ENCODE assay signal across 10 mouse cellular contexts in genomic region chr1:20868036-20868435, GRCm38 (mm10). TPM values are rescaled to one million over a fixed set of nuclear protein-coding genes. Genes with fewer than 3 reads are reported as not detected.
DNase-seq lines count a peak whose midpoint lies in the region; ATAC-seq and TF ChIP-seq lines count a peak whose summit lies in the region.
"Had no signal": no experiment of that assay in that cellular context is flagged by ENCODE, and none has a peak within 500 bp of the region (broad histone marks: within the 10 kb centered on the region; RNA-seq: fewer than 3 reads in every experiment).

No protein-coding gene starts in this region.

- peaks cover 22% of the 10 kb centered on the region for H3K4me1 ChIP-seq in forebrain, embryonic 12.5 days
- H3K4me1 ChIP-seq in hindbrain, postnatal 0 days (ENCODE audit: insufficient read depth, low read length), result no peaks in the 10 kb centered on the region; the same call in 1 of the 2 replicates
- no peaks in the 10 kb centered on the region; the same call in 1 of the 2 replicates for H3K4me1 ChIP-seq in neural tube, embryonic 11.5 days (ENCODE audit: control insufficient read depth, insufficient read depth, low read length)
- H3K4me1 ChIP-seq in heart, embryonic 11.5 days (ENCODE audit: control insufficient read depth, insufficient read depth, low read length), result no peaks in the 10 kb centered on the region

- no peaks in the 10 kb centered on the region for H3K36me3 ChIP-seq in forebrain, embryonic 12.5 days (replicated peaks)
- no peaks in the 10 kb centered on the region for H3K36me3 ChIP-seq in hindbrain, postnatal 0 days (ENCODE audit: insufficient read depth, low read length)
- H3K36me3 ChIP-seq in neural tube, embryonic 11.5 days (ENCODE audit: control insufficient read depth, insufficient read depth, low read length), result no peaks in the 10 kb centered on the region
- H3K36me3 ChIP-seq in heart, embryonic 11.5 days (ENCODE audit: control insufficient read depth, insufficient read depth, low read length), result no peaks in the 10 kb centered on the region
- H3K36me3 ChIP-seq: embryonic facial prominence, embryonic 13.5 days; heart, embryonic 15.5 days had no signal

- no peak for TF ChIP-seq CTCF in hindbrain, postnatal 0 days (IDR thresholded peaks at IDR 0.05; ENCODE audit: low read depth)

- H3K4me2 ChIP-seq in forebrain, embryonic 12.5 days, result no peak overlapping the region
- H3K4me2 ChIP-seq in hindbrain, postnatal 0 days (ENCODE audit: low read depth, low read length), result no peak overlapping the region
- no peak overlapping the region for H3K4me2 ChIP-seq in neural tube, embryonic 11.5 days (ENCODE audit: low read depth)
- no peak overlapping the region for H3K4me2 ChIP-seq in heart, embryonic 11.5 days
- H3K4me2 ChIP-seq: embryonic facial prominence, embryonic 13.5 days; heart, embryonic 15.5 days had no signal

- no peaks in the 10 kb centered on the region for H3K27me3 ChIP-seq in forebrain, embryonic 12.5 days
- no peaks in the 10 kb centered on the region for H3K27me3 ChIP-seq in hindbrain, postnatal 0 days (ENCODE audit: insufficient read depth, low read length)
- no peaks in the 10 kb centered on the region for H3K27me3 ChIP-seq in neural tube, embryonic 11.5 days (ENCODE audit: control insufficient read depth, insufficient read depth, low read length)
- H3K27me3 ChIP-seq in heart, embryonic 11.5 days (ENCODE audit: control insufficient read depth, insufficient read depth, low read length), result no peaks in the 10 kb centered on the region
- H3K27me3 ChIP-seq: embryonic facial prominence, embryonic 13.5 days; heart, embryonic 15.5 days had no signal

- no peaks in the 10 kb centered on the region for H3K9me3 ChIP-seq in forebrain, embryonic 12.5 days
- no peaks in the 10 kb centered on the region for H3K9me3 ChIP-seq in hindbrain, postnatal 0 days (ENCODE audit: low read length)
- no peaks in the 10 kb centered on the region for H3K9me3 ChIP-seq in neural tube, embryonic 11.5 days (ENCODE audit: control insufficient read depth, low read length)
- no peaks in the 10 kb centered on the region for H3K9me3 ChIP-seq in heart, embryonic 11.5 days (replicated peaks; ENCODE audit: control insufficient read depth, low read length)
- H3K9me3 ChIP-seq: embryonic facial prominence, embryonic 13.5 days; heart, embryonic 15.5 days had no signal

- DNase-seq in embryo, embryonic 11 days, result peak; percentile 23
- DNase-seq in hindbrain, postnatal 0 days (ENCODE audit: low spot score), result no peak
- DNase-seq in neural tube, embryonic 11.5 days (ENCODE audit: low spot score), result no peak
- no peak for DNase-seq in right cerebral cortex, postnatal 25 days
- no peak for DNase-seq in kidney, adult 11 months
- DNase-seq: kidney, adult 9 months had no signal

- no peak overlapping the region for H3K9ac ChIP-seq in forebrain, embryonic 12.5 days
- H3K9ac ChIP-seq in hindbrain, postnatal 0 days (replicated peaks; ENCODE audit: low read length), result no peak overlapping the region
- H3K9ac ChIP-seq in neural tube, embryonic 11.5 days (ENCODE audit: low read length), result no peak overlapping the region
- no peak overlapping the region for H3K9ac ChIP-seq in heart, embryonic 11.5 days (ENCODE audit: low read depth, low read length)
- H3K9ac ChIP-seq: embryonic facial prominence, embryonic 13.5 days; heart, embryonic 15.5 days had no signal

- 19% methylated on average over 9 of the region's 9 CpGs for WGBS in forebrain, embryonic 12.5 days
- 31% methylated on average over 9 of the region's 9 CpGs for WGBS in hindbrain, postnatal 0 days
- 24% methylated on average over 9 of the region's 9 CpGs for WGBS in neural tube, embryonic 11.5 days
- 52% methylated on average over 9 of the region's 9 CpGs for WGBS in heart, embryonic 11.5 days (ENCODE audit: insufficient replicate concordance)

- H3K27ac ChIP-seq in forebrain, embryonic 12.5 days, result peak overlapping the region; percentile 70
- H3K27ac ChIP-seq in hindbrain, postnatal 0 days, result peak overlapping the region; percentile 52; the same call in 1 of the 2 replicates
- no peak overlapping the region for H3K27ac ChIP-seq in neural tube, embryonic 11.5 days (ENCODE audit: low read depth, low read length)
- H3K27ac ChIP-seq in heart, embryonic 11.5 days (ENCODE audit: low read depth, low read length), result no peak overlapping the region
- H3K27ac ChIP-seq: embryonic facial prominence, embryonic 13.5 days; heart, embryonic 15.5 days had no signal

- ATAC-seq in forebrain, embryonic 12.5 days (ENCODE audit: low FRiP score), result peak; percentile 63
- peak; percentile 29 for ATAC-seq in hindbrain, postnatal 0 days
- ATAC-seq in neural tube, embryonic 11.5 days (ENCODE audit: insufficient read depth, low FRiP score, low TSS enrichment), result peak; percentile 56
- no peak for ATAC-seq in heart, embryonic 11.5 days (replicated peaks; ENCODE audit: insufficient number of reproducible peaks, low FRiP score, low TSS enrichment)

- H3K4me3 ChIP-seq in forebrain, embryonic 12.5 days (replicated peaks), result no peak overlapping the region
- H3K4me3 ChIP-seq in hindbrain, postnatal 0 days (ENCODE audit: low read length), result no peak overlapping the region
- no peak overlapping the region for H3K4me3 ChIP-seq in neural tube, embryonic 11.5 days (ENCODE audit: low read depth, low read length)
- no peak overlapping the region for H3K4me3 ChIP-seq in heart, embryonic 11.5 days (ENCODE audit: low read depth, low read length)
- H3K4me3 ChIP-seq: embryonic facial prominence, embryonic 13.5 days; heart, embryonic 15.5 days had no signal

RNA-seq across cellular contexts. Expression of gene Paqr8, which starts 22.4 kb away (rescaled TPM):
- polyA plus RNA-seq in forebrain, embryonic 12.5 days (2016; fragmentation: Nextera tagmentation; extraction: Ambion mirVana), result 11.6 and 14.0 TPM in 2 replicates
- 187 and 212 TPM in 2 replicates for total RNA-seq in hindbrain, postnatal 0 days (2014; rRNA removed)
- 47.8 and 51.6 TPM in 2 replicates for polyA plus RNA-seq in hindbrain, postnatal 0 days (2015; fragmentation: Nextera tagmentation; extraction: Ambion mirVana)
- polyA plus RNA-seq in neural tube, embryonic 11.5 days (2014; fragmentation: Nextera tagmentation; extraction: Ambion mirVana), result 8.4 TPM in 2 replicates
- 3.0 and 4.8 TPM in 2 replicates for polyA plus RNA-seq in heart, embryonic 11.5 days (2014; fragmentation: Nextera tagmentation; extraction: Ambion mirVana)

RNA-seq across cellular contexts. Expression of gene Mcm3, which starts 47.9 kb away (rescaled TPM):
- polyA plus RNA-seq in forebrain, embryonic 12.5 days (2016; fragmentation: Nextera tagmentation; extraction: Ambion mirVana), result 159 and 165 TPM in 2 replicates
- total RNA-seq in hindbrain, postnatal 0 days (2014; rRNA removed), result 23.1 and 39.9 TPM in 2 replicates
- 17.4 and 18.1 TPM in 2 replicates for polyA plus RNA-seq in hindbrain, postnatal 0 days (2015; fragmentation: Nextera tagmentation; extraction: Ambion mirVana)
- 179 and 199 TPM in 2 replicates for polyA plus RNA-seq in neural tube, embryonic 11.5 days (2014; fragmentation: Nextera tagmentation; extraction: Ambion mirVana)
- polyA plus RNA-seq in heart, embryonic 11.5 days (2014; fragmentation: Nextera tagmentation; extraction: Ambion mirVana), result 142 and 153 TPM in 2 replicates

Comparison
In these comparisons a context has a peak if more than half of its experiments do, and no peak if none do; other contexts are left out.
1. H3K27ac ChIP-seq: peak in forebrain, embryonic 12.5 days (single experiment) and hindbrain, postnatal 0 days (single experiment); none in neural tube, embryonic 11.5 days (single experiment) and heart, embryonic 11.5 days (single experiment).